Mouse (Mus musculus) bone marrow macrophage, adult 2 months (primary cell): ENCODE results near the gene Zmym4. TPM values are rescaled to one million over a fixed set of nuclear protein-coding genes. Genes with fewer than 3 reads are reported as not detected.
"Not testable (repeated sequence)": the region's sequence is repeated elsewhere in the genome, so short reads cannot be mapped to it uniquely, and the experiment has no call there.

Experiments
- H3K27ac ChIP-seq: 2 replicates; pipeline ENCODE4 v1.5.1; 2012; ENCODE audit warnings: low read depth, low read length; ENCODE audit not compliant: insufficient read depth
- H3K4me1 ChIP-seq: 2 replicates; pipeline ENCODE4 v1.6.1; 2012; ENCODE audit warnings: low read length; ENCODE audit not compliant: control insufficient read depth, insufficient read depth
- H3K4me3 ChIP-seq: 2 replicates; pipeline ENCODE4 v1.5.1; 2012; ENCODE audit warnings: mild to moderate bottlenecking, low read length, moderate library complexity; ENCODE audit not compliant: insufficient read depth
- CTCF ChIP-seq: IDR thresholded peaks from 2 replicates; pipeline ENCODE4 v1.5.1; 2012; ENCODE audit warnings: low read depth, mild to moderate bottlenecking, low read length, moderate library complexity
- POLR2A ChIP-seq: IDR thresholded peaks from 2 replicates; pipeline ENCODE4 v1.6.1; 2012; ENCODE audit warnings: mild to moderate bottlenecking, low read depth, low read length, borderline replicate concordance
- polyA plus RNA-seq: library from polyadenylated mRNA; stranded (reverse); fragments of >200 nt; gene quantifications from 2 replicates; pipeline ENCODE4 v1.2.4, GENCODE M21; 2012; ENCODE audit not compliant: missing spikeins, insufficient read depth, insufficient read length

The Zmym4 gene
- polyA plus RNA-seq, 1 experiment: 18.9 TPM

DNA sequence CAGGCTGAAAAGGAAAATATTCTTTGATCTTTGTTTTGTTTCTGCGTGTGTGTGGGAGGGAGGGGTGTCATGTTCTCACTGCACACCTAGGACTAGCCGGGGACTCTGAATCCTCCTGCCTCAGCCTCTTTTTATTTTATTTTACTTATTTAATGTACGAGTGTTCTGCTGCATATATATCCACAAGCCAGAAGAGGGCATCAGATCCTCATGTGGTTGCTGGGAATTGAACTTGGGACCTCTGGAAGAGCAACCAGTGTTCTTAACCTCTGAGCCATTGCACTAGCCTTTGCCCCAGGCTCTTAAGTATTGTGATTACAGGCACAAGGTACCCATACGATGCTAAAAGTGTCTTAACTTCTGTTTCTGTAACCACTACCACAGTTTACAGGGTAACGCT is 18.8 kb upstream of the Zmym4 start:
- no peak for TF ChIP-seq POLR2A
- no peak for TF ChIP-seq CTCF
- Histone ChIP-seq H3K4me1 (no peaks in the 10 kb centered on the region), H3K27ac (no peak overlapping the region), H3K4me3 (no peak overlapping the region)

GRCm38 (mm10) chr4:126983736-126984525 is 16.0 kb upstream of the Zmym4 start:
- H3K4me1 ChIP-seq, H3K27ac ChIP-seq, H3K4me3 ChIP-seq: not testable (repeated sequence)

DNA sequence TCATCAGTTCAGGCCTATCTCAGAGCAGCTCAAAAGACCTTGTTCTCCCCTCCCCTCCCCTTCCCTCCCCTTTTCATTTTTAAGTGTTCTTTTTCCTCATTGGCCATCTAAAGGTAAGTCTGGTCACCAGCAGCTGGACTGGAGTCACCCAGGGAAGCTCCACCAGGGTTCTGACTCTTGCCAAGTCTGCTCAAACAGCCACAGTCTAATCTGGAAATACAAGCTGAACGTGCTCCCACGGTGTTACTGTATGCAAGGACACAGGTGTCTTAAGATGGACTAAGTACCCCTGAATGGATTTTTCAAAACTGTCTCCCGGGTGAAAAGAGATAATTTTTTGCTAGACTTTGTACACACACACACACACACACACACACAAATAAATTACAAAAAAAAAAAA is 15.4 kb upstream of the Zmym4 start:
- H3K4me1 ChIP-seq: no peaks in the 10 kb centered on the region
- no peak overlapping the region for H3K4me3 ChIP-seq
- no peak overlapping the region for H3K27ac ChIP-seq
- no peak for TF ChIP-seq POLR2A
- no peak for TF ChIP-seq CTCF

- no peak overlapping the region for H3K4me3 ChIP-seq
- H3K4me1 ChIP-seq: no peaks in the 10 kb centered on the region
- no peak overlapping the region for H3K27ac ChIP-seq
- TF ChIP-seq POLR2A (no peak), CTCF (no peak)
Observed at GRCm38 (mm10) chr4:126978706-126979105, 10.8 kb upstream of the Zmym4 start.

DNA sequence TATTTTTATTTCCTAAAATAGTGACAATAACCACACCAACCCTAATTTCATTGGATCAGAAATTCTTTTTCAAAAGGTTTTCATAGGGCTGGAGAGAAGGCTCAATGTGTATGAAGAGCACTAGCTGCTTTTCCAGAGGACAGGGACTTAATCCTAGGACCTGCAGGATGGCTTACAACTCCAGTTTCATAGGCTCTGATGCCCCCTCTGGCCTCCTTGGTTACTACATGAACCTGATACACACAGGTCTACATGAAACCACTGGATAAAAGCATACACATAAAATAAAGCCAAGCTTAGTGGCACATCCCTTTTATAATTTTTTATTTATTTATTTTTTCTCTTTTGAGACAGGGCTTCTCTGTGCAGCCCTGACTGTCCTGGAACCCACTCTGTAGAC is 9.5 kb upstream of the Zmym4 start:
- Histone ChIP-seq H3K27ac (no peak overlapping the region), H3K4me3 (no peak overlapping the region), H3K4me1 (no peaks in the 10 kb centered on the region)
- TF ChIP-seq CTCF (no peak), POLR2A (no peak)

GRCm38 (mm10) chr4:126967241-126967863 is 583 bp downstream of the Zmym4 start:
- no peak for TF ChIP-seq CTCF
- no peak for TF ChIP-seq POLR2A
- Histone ChIP-seq H3K4me3 (peak overlapping the region; percentile 72), H3K4me1 (peaks cover 3% of the 10 kb centered on the region; the same call in 1 of the 2 replicates), H3K27ac (peak overlapping the region; percentile 47)

- Histone ChIP-seq H3K4me1 (peaks cover 17% of the 10 kb centered on the region), H3K27ac (no peak overlapping the region), H3K4me3 (no peak overlapping the region)
- no peak for TF ChIP-seq POLR2A
- no peak for TF ChIP-seq CTCF
Observed at GRCm38 (mm10) chr4:126958682-126959081, 9.3 kb downstream of the Zmym4 start.

GRCm38 (mm10) chr4:126958261-126958660 is 9.7 kb downstream of the Zmym4 start:
- Histone ChIP-seq H3K27ac (no peak overlapping the region), H3K4me1 (peaks cover 17% of the 10 kb centered on the region), H3K4me3 (no peak overlapping the region)
- TF ChIP-seq POLR2A: no peak
- no peak for TF ChIP-seq CTCF

- TF ChIP-seq POLR2A (no peak), CTCF (no peak)
- Histone ChIP-seq H3K27ac (no peak overlapping the region), H3K4me1 (peaks cover 17% of the 10 kb centered on the region), H3K4me3 (no peak overlapping the region)
Observed at GRCm38 (mm10) chr4:126957434-126957833, 10.5 kb downstream of the Zmym4 start.

- H3K4me1 ChIP-seq, H3K27ac ChIP-seq, H3K4me3 ChIP-seq: not testable (repeated sequence)
Observed at GRCm38 (mm10) chr4:126950801-126951200, 17.1 kb downstream of the Zmym4 start.

- Histone ChIP-seq H3K4me1 (no peaks in the 10 kb centered on the region), H3K27ac (no peak overlapping the region), H3K4me3 (no peak overlapping the region)
- TF ChIP-seq CTCF: no peak
- TF ChIP-seq POLR2A: no peak
Observed at GRCm38 (mm10) chr4:126943421-126943820, 24.5 kb downstream of the Zmym4 start.
